26 mouse cellular contexts compared by ENCODE assay signal in genomic region chr13:47998495-47998894, GRCm38 (mm10).
DNase-seq lines count a peak whose midpoint lies in the region; ATAC-seq and TF ChIP-seq lines count a peak whose summit lies in the region.
"Had no signal": no experiment of that assay in that cellular context is flagged by ENCODE, and none has a peak within 500 bp of the region (broad histone marks: within the 10 kb centered on the region; RNA-seq: fewer than 3 reads in every experiment).

No protein-coding gene starts in this region.

- TF ChIP-seq CTCF in brain, embryonic 14.5 days (IDR thresholded peaks at IDR 0.05; ENCODE audit: borderline replicate concordance, extremely low read depth, insufficient read depth, insufficient read length), result no peak

- no peaks in the 10 kb centered on the region for H3K27me3 ChIP-seq in forebrain, embryonic 11.5 days (ENCODE audit: control insufficient read depth, insufficient read depth, low read length)
- H3K27me3 ChIP-seq: embryonic facial prominence, embryonic 15.5 days; heart, embryonic 12.5 days; kidney, embryonic 15.5 days; neural tube, embryonic 13.5 days had no signal

- peak; percentile 73 for ATAC-seq in forebrain, embryonic 11.5 days (replicated peaks; ENCODE audit: low FRiP score)
- ATAC-seq: activated CD4-positive, CD25-positive, alpha-beta regulatory T cell, adult 4 months had no signal

- peak; percentile 7 to 38 for DNase-seq in layer of hippocampus, postnatal 14 days (ENCODE audit: low spot score in 2 of 2)
- DNase-seq in layer of hippocampus, adult 9-10 months (ENCODE audit: low spot score), result no peak
- DNase-seq in brain, embryonic 14.5 days (ENCODE audit: low read depth), result peak; percentile 90
- peak; percentile 72 for DNase-seq in forebrain, embryonic 11.5 days (ENCODE audit: low spot score)
- DNase-seq in forelimb bud, embryonic 11.5 days (ENCODE audit: low read depth, low spot score), result peak; percentile 29
- DNase-seq in embryo, embryonic 9.5 days (ENCODE audit: extremely low spot score), result no peak
- no peak for DNase-seq in adrenal gland, postnatal 25 days
- DNase-seq: adrenal gland, adult 8-10 months; cerebellum, adult 2 months; cerebellum, postnatal 25 days; gastrocnemius, postnatal 25 days; heart, adult 18-20 months; heart, postnatal 10 days; kidney, adult 11 months; kidney, postnatal 36 days; layer of hippocampus, postnatal 36 days; lung, postnatal 4 days; right cerebral cortex, postnatal 25 days; spleen, adult 18-20 months had no signal

- H3K27ac ChIP-seq in forebrain, embryonic 11.5 days (ENCODE audit: low read depth, low read length), result no peak overlapping the region
- H3K27ac ChIP-seq: embryonic facial prominence, embryonic 15.5 days; hindbrain, embryonic 10.5 days; kidney, embryonic 15.5 days; neural tube, embryonic 13.5 days had no signal

- H3K4me3 ChIP-seq in forebrain, embryonic 11.5 days (ENCODE audit: low read depth, low read length), result no peak overlapping the region
- H3K4me3 ChIP-seq: embryonic facial prominence, embryonic 15.5 days; heart, embryonic 12.5 days; hindbrain, embryonic 10.5 days; kidney, embryonic 15.5 days; myocyte; neural tube, embryonic 13.5 days had no signal

- no peaks in the 10 kb centered on the region for H3K9me3 ChIP-seq in forebrain, embryonic 11.5 days (ENCODE audit: control insufficient read depth, low read length)
- H3K9me3 ChIP-seq: embryonic facial prominence, embryonic 15.5 days; heart, embryonic 12.5 days; hindbrain, embryonic 10.5 days; kidney, embryonic 15.5 days; neural tube, embryonic 13.5 days had no signal

- WGBS in forebrain, embryonic 11.5 days, result 13% methylated on average over 5 of the region's 5 CpGs

- no peak for TF ChIP-seq POLR2A in brain, embryonic 14.5 days (IDR thresholded peaks at IDR 0.05; ENCODE audit: borderline replicate concordance, extremely low read depth, insufficient read depth, insufficient read length, poor library complexity, severe bottlenecking)

- H3K4me2 ChIP-seq in forebrain, embryonic 11.5 days (ENCODE audit: low read depth, low read length, severe bottlenecking), result no peak overlapping the region
- H3K4me2 ChIP-seq: embryonic facial prominence, embryonic 15.5 days; heart, embryonic 12.5 days; kidney, embryonic 15.5 days; neural tube, embryonic 13.5 days had no signal

- no peak overlapping the region for H3K9ac ChIP-seq in forebrain, embryonic 11.5 days (ENCODE audit: low read length)
- H3K9ac ChIP-seq: embryonic facial prominence, embryonic 15.5 days; heart, embryonic 12.5 days; kidney, embryonic 15.5 days; neural tube, embryonic 13.5 days had no signal

- no peaks in the 10 kb centered on the region for H3K36me3 ChIP-seq in forebrain, embryonic 11.5 days (ENCODE audit: control insufficient read depth, insufficient read depth, low read length)
- H3K36me3 ChIP-seq: embryonic facial prominence, embryonic 15.5 days; heart, embryonic 12.5 days; hindbrain, embryonic 10.5 days; kidney, embryonic 15.5 days; neural tube, embryonic 13.5 days had no signal

- H3K4me1 ChIP-seq in forebrain, embryonic 11.5 days (replicated peaks; ENCODE audit: control insufficient read depth, insufficient read depth, low read length), result 0 out of 2 replicates have a peak, but pooled peaks cover 2% of the 10 kb centered on the region
- H3K4me1 ChIP-seq: embryonic facial prominence, embryonic 15.5 days; heart, embryonic 12.5 days; hindbrain, embryonic 10.5 days; kidney, embryonic 15.5 days; neural tube, embryonic 13.5 days had no signal

Comparison
In these comparisons a context has a peak if more than half of its experiments do, and no peak if none do; other contexts are left out.
1. DNase-seq: peak in layer of hippocampus, postnatal 14 days (2 of 2), brain, embryonic 14.5 days (single experiment), forebrain, embryonic 11.5 days (single experiment) and forelimb bud, embryonic 11.5 days (single experiment); none in layer of hippocampus, adult 9-10 months (single experiment), embryo, embryonic 9.5 days (single experiment) and adrenal gland, postnatal 25 days (single experiment).